Mouse (Mus musculus) stomach, embryonic 15.5 days (tissue): ENCODE measurements around the gene Snn. TPM values are rescaled to one million over a fixed set of nuclear protein-coding genes. Genes with fewer than 3 reads are reported as not detected.

Source experiments
- ATAC-seq: fragments of 200-750 bp; cut with Nextera tagmentation; 2 replicates; pipeline ENCODE4 v1.8.0; 2017; ENCODE audit warnings: low read depth, moderate number of reproducible peaks, moderate TSS enrichment; ENCODE audit not compliant: insufficient read depth, low FRiP score
- H3K27ac ChIP-seq: fragments of 300-500 bp; sonication (generic); 2 replicates; pipeline ENCODE4 v1.5.1; 2015; ENCODE audit warnings: mild to moderate bottlenecking, inconsistent platforms
- H3K27me3 ChIP-seq: fragments of 300-500 bp; sonication (generic); replicated peaks from 2 replicates; pipeline ENCODE4 v1.6.1; 2015; ENCODE audit warnings: inconsistent platforms
- H3K36me3 ChIP-seq: fragments of 300-500 bp; sonication (generic); 2 replicates; pipeline ENCODE4 v1.6.1; 2015; ENCODE audit warnings: inconsistent platforms
- H3K4me1 ChIP-seq: fragments of 300-500 bp; sonication (generic); 2 replicates; pipeline ENCODE4 v1.6.1; 2015; ENCODE audit warnings: inconsistent platforms
- H3K4me2 ChIP-seq: fragments of 300-500 bp; sonication (generic); 2 replicates; pipeline ENCODE4 v1.6.1; 2015; ENCODE audit warnings: mild to moderate bottlenecking, inconsistent platforms
- H3K4me3 ChIP-seq: fragments of 300-500 bp; sonication (generic); replicated peaks from 2 replicates; pipeline ENCODE4 v1.5.1; 2015; ENCODE audit warnings: inconsistent platforms
- H3K9ac ChIP-seq: fragments of 300-500 bp; sonication (generic); 2 replicates; pipeline ENCODE4 v1.6.1; 2015; ENCODE audit warnings: inconsistent platforms
- H3K9me3 ChIP-seq: fragments of 300-500 bp; sonication (generic); 2 replicates; pipeline ENCODE4 v1.6.1; 2016; ENCODE audit warnings: inconsistent platforms
- WGBS: fragments of 180-500 bp; shearing (Covaris S2); methylation state at CpG from one replicate; pipeline ENCODE4 v1.1.7; 2015; 5-methylcytosine and 5-hydroxymethylcytosine counted together
- polyA plus RNA-seq: library from polyadenylated mRNA; unstranded; fragments of >200 nt; fragmentation: Nextera tagmentation; extraction: Ambion mirVana; gene quantifications from 2 replicates; pipeline ENCODE4 v1.2.1, GENCODE M21; 2015

Snn gene
- polyA plus RNA-seq, 1 experiment from 2014 or later, result 28.8 TPM

DNA sequence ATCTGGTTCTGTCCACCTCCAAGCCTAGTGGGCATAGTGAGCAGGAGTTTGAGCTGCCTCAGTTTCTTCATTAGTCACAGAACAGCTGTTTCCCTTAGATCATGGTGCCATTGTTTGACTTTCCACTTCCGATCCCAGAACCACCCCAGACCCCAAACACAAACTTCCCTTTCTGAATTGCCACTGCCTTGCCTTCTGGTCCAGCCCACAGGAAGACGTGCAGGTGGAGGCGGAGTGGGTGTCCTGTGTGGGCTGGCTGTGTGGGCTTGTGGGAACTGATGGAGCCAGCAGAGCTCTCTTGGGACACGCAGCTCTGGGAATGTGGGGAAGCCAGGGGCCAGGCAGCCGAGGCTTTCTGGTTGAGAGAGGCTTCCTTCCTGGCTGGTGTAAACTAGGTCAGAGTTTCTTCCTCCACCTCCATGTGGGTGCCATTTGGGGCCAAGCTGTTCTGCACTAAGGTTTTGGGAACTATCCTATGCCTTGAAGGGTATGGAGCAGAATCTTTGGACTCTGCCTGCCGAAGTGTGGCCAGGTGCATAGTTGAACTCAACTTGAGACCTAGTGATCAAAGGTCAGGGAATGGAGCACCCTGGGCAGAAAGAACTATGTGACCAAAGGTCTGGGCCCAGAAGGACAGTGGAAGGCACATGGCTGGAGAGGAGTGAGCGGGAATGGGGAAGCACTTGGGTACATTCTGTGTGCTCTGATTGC, 9.1 kb downstream of the Snn start:
- H3K27me3 ChIP-seq, result no peaks in the 10 kb centered on the region
- WGBS, result 44% methylated on average over 7 of the region's 7 CpGs
- no peak for ATAC-seq
- peaks cover 40% of the 10 kb centered on the region for H3K4me1 ChIP-seq
- peak overlapping the region; percentile 8; the same call in 1 of the 2 replicates for H3K4me2 ChIP-seq
- H3K36me3 ChIP-seq, result peaks cover 21% of the 10 kb centered on the region
- 0 out of 2 replicates have a peak overlapping the region, but pooled peaks have one; percentile 17 for H3K27ac ChIP-seq
- H3K9ac ChIP-seq, result no peak overlapping the region
- no peaks in the 10 kb centered on the region for H3K9me3 ChIP-seq
- no peak overlapping the region for H3K4me3 ChIP-seq

DNA sequence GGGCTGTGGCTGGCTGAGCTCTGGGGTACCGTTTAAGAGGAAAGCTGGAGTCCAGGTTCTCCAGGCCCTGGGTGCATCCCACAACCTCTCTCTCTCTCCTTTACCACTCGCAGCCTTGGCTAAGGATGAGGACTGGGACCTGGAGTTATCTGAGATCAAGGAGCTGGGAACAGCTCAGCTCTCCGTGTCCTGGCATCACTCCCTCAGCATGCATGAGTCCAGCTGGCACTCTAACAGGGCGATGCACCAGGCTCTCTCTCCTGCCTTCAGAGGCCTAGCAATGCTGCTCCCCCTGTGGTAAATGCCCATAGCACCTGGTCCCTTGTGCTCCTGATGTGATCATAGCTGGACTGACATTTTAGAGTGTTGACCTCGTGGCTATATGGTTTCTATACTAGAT, 10.4 kb downstream of the Snn start:
- ATAC-seq, result no peak
- Histone ChIP-seq H3K4me3 (no peak overlapping the region), H3K4me2 (no peak overlapping the region), H3K9me3 (no peaks in the 10 kb centered on the region), H3K27ac (no peak overlapping the region), H3K36me3 (peaks cover 32% of the 10 kb centered on the region), H3K27me3 (no peaks in the 10 kb centered on the region), H3K4me1 (peaks cover 36% of the 10 kb centered on the region), H3K9ac (no peak overlapping the region)
- 81% methylated on average over 5 of the region's 5 CpGs for WGBS

DNA sequence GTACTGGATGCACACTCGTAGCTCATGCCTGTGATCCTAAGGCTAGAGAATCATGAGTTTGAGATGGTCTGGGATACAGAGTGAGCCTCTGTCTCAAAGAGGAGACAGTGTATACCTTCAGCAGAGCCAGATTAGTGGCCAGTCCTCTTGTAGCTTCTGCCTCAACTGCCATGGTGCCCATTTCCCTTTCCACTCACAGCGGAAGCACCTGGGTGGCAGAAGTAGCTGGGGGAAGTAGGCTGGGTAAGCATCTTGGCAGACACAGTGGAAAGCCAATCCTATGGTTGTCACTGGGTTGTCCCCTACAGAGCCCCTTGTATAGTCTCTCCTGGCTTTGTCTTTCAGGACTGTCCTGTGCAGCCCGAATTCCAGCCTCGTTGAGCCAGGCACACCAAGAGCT, 11.1 kb downstream of the Snn start:
- H3K9me3 ChIP-seq, result no peaks in the 10 kb centered on the region

DNA sequence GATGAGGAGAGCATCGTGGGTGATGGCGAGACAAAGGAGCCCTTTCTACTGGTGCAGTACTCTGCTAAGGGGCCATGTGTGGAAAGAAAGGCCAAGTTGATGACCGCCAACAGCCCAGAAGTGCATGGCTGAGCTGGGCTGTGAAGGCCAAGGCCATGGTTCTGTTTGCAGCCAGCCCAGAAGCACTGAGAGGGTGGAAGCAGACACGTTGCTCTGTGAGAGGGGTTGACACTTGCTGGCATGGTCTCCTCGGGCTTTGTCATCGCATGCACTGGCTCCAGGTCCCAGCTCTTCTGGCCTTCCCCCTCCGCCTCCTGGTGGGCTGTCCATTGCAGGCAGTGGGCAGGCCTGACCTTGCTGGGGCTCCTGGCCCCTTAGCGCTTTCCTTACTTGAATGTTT, 11.7 kb downstream of the Snn start:
- no peak overlapping the region for H3K4me2 ChIP-seq
- no peak overlapping the region for H3K27ac ChIP-seq
- no peaks in the 10 kb centered on the region for H3K27me3 ChIP-seq
- H3K9me3 ChIP-seq, result no peaks in the 10 kb centered on the region
- WGBS, result 80% methylated on average over 8 of the region's 8 CpGs
- H3K4me1 ChIP-seq, result peaks cover 27% of the 10 kb centered on the region
- ATAC-seq, result no peak
- no peak overlapping the region for H3K4me3 ChIP-seq
- H3K36me3 ChIP-seq, result peaks cover 35% of the 10 kb centered on the region
- H3K9ac ChIP-seq, result no peak overlapping the region

More for the DNA sequence above, 11.1 kb downstream of the Snn start:
- Histone ChIP-seq H3K4me2 (no peak overlapping the region), H3K4me1 (peaks cover 32% of the 10 kb centered on the region), H3K9ac (no peak overlapping the region), H3K36me3 (peaks cover 32% of the 10 kb centered on the region), H3K27ac (no peak overlapping the region), H3K4me3 (no peak overlapping the region), H3K27me3 (no peaks in the 10 kb centered on the region)
- 83% methylated on average over 4 of the region's 4 CpGs for WGBS
- no peak for ATAC-seq

DNA sequence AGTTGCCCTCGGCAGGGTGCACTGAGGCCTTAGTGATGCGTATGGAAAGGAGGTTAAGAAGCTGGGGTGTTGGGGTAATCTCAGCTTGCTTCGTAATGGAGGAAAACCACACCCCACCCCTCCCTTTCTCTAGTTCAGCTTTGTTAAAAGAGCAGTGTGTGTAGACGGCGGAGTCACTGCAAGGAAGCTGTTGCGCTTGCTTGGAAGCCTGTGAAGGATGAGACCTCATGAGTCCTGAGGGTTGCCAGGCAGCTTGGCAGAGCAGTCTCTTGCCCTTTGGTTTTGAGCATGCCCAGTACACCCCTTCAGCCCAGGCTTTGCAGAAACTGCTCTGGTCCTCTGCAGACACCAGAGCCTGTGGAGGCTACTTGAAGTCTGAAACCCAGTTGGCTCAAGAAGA, 12.3 kb downstream of the Snn start:
- Histone ChIP-seq H3K27ac (no peak overlapping the region), H3K36me3 (peaks cover 41% of the 10 kb centered on the region), H3K4me2 (no peak overlapping the region), H3K4me3 (no peak overlapping the region), H3K9me3 (no peaks in the 10 kb centered on the region), H3K4me1 (peaks cover 21% of the 10 kb centered on the region), H3K9ac (no peak overlapping the region), H3K27me3 (no peaks in the 10 kb centered on the region)
- 65% methylated on average over 6 of the region's 6 CpGs for WGBS
- ATAC-seq, result no peak

DNA sequence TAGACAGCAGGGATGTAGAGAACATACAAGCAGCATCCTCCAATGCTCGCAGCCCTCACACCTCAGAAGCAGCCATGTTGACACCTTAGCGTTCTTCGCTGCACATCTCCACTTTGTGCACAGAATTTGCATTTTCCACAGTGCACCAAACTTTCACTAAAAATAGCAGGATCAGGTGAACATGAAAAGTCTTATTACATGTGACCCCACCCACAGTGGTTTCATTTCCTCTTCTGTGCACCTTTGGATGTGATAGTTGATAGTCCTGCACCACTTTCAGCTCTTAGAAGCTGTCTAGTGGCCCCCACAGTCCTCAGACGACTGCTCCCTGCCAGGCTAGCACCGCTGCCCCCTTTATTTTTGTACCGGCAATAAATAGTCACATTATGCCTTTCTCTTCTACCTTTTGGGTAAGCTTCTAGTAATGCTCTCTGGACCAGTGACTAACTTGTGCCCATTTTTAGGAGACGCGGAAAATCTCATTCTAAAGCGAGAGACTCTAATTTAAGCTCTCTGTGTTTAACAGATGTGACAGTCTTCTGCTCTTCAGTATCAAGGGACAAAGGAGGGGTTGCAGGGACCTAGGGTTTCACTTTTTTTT, 17.0 kb downstream of the Snn start:
- WGBS, result 86% methylated on average over 9 of the region's 9 CpGs
- no peak overlapping the region for H3K4me3 ChIP-seq
- H3K36me3 ChIP-seq, result peaks cover 66% of the 10 kb centered on the region
- H3K27me3 ChIP-seq, result no peaks in the 10 kb centered on the region
- H3K9me3 ChIP-seq, result no peaks in the 10 kb centered on the region
- H3K27ac ChIP-seq, result no peak overlapping the region
- H3K4me1 ChIP-seq, result peaks cover 4% of the 10 kb centered on the region; the same call in 1 of the 2 replicates
- H3K9ac ChIP-seq, result no peak overlapping the region
- no peak overlapping the region for H3K4me2 ChIP-seq
- no peak for ATAC-seq

DNA sequence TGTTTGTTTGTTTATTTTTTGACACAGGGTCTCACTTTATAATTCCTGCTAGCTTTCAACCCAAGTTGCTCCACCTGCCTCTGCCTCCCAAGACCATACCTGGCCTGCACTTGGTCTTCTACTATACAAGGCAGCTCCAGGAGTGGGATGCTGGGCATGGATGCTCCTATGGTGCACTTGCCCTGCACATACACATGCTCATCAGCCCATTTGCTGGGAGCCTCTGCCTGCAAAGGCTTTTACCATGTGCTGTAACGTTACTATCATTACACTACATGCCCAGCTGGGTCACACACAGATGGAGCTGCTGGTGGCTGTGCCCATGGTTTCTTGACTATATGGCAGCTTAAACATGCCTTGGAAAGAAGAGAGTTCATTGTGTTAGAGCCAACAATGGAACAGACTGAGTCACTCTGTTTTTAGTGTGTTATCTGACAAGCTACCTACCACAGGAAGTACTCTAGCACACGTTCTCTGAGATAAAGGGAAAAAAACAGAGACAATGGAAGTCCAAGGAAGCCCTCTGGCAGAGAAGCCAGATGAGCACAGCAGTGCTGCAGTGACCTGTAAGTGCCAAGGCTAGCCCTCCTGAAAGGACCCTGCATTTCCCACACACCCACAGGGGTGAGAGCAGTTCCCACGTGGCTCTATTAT, 17.6 kb downstream of the Snn start:
- Histone ChIP-seq H3K36me3 (peaks cover 65% of the 10 kb centered on the region), H3K27me3 (no peaks in the 10 kb centered on the region), H3K9me3 (no peaks in the 10 kb centered on the region), H3K4me3 (no peak overlapping the region), H3K27ac (no peak overlapping the region), H3K4me2 (no peak overlapping the region), H3K9ac (no peak overlapping the region), H3K4me1 (0 out of 2 replicates have a peak, but pooled peaks cover under 1% of the 10 kb centered on the region)
- 65% methylated on average over 3 of the region's 3 CpGs for WGBS
- no peak for ATAC-seq

DNA sequence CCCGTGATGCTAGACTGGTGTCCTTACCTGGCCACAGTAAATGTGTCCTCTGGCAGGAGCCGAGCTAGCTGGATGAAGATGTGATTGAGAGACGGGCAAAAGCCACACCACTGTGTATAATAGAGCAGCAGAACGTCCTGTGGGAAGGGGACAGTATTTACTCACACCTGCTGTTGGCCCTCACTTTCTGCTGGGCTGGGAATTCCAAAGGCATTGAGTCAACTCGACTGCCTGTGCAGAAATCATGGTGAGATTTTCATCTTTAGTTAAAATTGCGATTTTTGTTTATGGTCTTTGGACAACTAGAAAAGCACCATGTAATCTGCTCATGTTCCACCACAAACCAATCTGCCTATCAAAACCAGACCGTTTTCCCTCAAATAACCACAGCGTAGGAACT, 23.4 kb downstream of the Snn start:
- Histone ChIP-seq H3K36me3 (peaks cover 42% of the 10 kb centered on the region), H3K9ac (no peak overlapping the region), H3K27me3 (no peaks in the 10 kb centered on the region), H3K27ac (no peak overlapping the region), H3K9me3 (no peaks in the 10 kb centered on the region), H3K4me1 (no peaks in the 10 kb centered on the region), H3K4me2 (no peak overlapping the region), H3K4me3 (no peak overlapping the region)
- 90% methylated on average over 8 of the region's 8 CpGs for WGBS
- ATAC-seq, result no peak

DNA sequence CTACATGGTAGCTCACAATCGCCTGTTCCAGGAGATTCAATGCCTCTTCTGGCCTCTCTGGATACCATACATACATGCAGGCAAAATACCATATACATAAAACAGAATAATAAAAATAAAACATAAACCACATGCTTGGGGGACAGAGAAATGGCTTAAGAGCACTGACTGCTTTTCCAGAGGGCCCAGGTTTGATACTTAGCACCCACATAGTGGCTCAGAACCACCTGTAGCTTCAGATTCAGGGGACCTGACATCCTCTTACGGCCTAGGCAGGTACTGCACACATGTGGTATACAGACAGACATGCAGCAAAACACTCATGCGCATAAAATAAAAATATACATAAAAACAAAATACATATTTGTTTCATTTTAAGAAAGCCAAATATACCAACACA, 25.6 kb downstream of the Snn start:
- no peaks in the 10 kb centered on the region for H3K9me3 ChIP-seq
- no peaks in the 10 kb centered on the region for H3K4me1 ChIP-seq
- H3K9ac ChIP-seq, result no peak overlapping the region
- H3K36me3 ChIP-seq, result peaks cover 37% of the 10 kb centered on the region
- no peak for ATAC-seq
- H3K27me3 ChIP-seq, result no peaks in the 10 kb centered on the region
- no peak overlapping the region for H3K27ac ChIP-seq
- no peak overlapping the region for H3K4me3 ChIP-seq
- WGBS, result 94% methylated on average over 3 of the region's 3 CpGs
- no peak overlapping the region for H3K4me2 ChIP-seq

DNA sequence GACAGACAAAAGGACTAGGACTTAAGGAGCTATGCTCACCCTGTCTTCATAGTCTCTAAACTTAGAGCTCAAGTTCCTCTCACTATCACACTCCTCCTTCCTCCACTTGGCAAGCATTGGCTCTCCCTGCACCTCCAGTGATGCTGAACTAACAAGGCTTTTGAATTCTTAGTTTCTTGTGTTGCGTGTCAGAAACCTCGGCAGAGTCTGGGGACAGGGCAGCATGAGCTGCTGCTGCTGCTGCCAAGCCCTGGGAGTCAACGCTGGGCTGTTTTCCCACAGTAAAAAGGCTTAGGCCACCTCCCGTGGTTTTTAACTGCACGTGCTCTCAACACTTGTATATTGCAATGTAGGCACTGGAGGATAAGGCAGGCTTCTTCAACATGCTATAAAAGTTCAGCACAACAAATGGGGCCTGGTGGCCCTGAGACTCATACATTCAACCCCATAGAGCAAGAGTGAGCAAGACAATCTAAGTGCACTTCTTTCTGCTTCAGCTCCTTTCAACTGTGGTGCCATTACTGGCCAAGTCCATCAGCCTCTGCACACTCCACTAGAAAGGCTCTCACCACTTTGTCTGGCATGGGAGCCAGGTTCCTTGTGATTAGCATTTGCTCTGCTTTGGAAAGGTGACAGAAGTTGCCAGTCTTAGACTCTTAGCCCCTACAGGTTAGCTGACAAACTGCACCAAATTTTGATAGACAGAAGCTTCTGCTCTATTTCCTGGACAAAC, 26.3 kb downstream of the Snn start:
- no peaks in the 10 kb centered on the region for H3K27me3 ChIP-seq
- ATAC-seq, result no peak
- H3K27ac ChIP-seq, result no peak overlapping the region
- no peaks in the 10 kb centered on the region for H3K9me3 ChIP-seq
- WGBS, result 85% methylated on average over 5 of the region's 5 CpGs
- peaks cover 35% of the 10 kb centered on the region for H3K36me3 ChIP-seq
- H3K4me2 ChIP-seq, result no peak overlapping the region
- H3K4me3 ChIP-seq, result no peak overlapping the region
- no peak overlapping the region for H3K9ac ChIP-seq
- no peaks in the 10 kb centered on the region for H3K4me1 ChIP-seq

DNA sequence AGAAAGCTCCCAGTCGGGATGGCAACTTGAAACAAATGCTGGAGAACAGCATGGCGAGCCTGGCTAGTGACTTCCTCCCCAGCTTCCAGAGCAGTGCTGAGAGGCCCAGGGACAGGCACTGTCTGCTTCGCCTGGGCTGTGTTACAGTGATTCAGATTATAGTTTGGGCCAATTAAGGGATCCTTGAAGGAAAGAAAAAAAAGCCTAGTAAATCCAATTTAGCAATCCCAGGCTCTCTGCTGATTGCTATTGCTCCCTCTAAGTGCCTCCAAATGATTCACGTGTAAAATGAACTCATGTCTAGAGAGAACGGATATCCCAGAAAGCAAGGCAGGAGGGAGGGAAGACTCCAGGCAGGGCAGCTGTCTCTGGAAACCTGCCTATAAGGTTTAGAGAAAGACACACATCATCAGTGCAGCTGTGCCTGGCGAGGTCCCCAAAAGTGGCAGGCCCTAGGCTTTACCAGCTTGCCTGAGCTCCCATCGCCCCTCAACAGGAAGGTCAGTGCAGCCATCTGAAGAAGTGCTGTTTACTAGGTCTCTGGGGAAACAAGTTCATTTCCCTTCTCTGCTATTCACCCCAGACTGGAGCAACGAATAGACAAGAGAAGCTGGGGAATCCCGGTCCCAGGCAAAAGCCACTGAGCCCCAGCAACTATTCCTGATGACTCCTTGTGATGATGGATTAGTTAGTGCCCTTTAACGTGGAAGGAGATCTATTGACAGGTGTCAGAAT, 30.3 kb downstream of the Snn start:
- Histone ChIP-seq H3K9ac (no peak overlapping the region), H3K9me3 (no peaks in the 10 kb centered on the region), H3K4me2 (no peak overlapping the region), H3K36me3 (peaks cover 23% of the 10 kb centered on the region), H3K4me1 (no peaks in the 10 kb centered on the region), H3K4me3 (no peak overlapping the region), H3K27ac (no peak overlapping the region), H3K27me3 (no peaks in the 10 kb centered on the region)
- no peak for ATAC-seq
- 74% methylated on average over 10 of the region's 10 CpGs for WGBS
